Mouse (Mus musculus): Measurements from ENCODE around the gene Ndn. TPM values are rescaled to one million over a fixed set of nuclear protein-coding genes. Genes with fewer than 3 reads are reported as not detected.

Gene Ndn
- polyA plus RNA-seq, 1 experiment, result 1.9 TPM

- Histone ChIP-seq H3K4me3 (ENCODE audit: control insufficient read depth, insufficient read depth, low read length) (no peak overlapping the region), H3K27ac (ENCODE audit: control insufficient read depth, insufficient read depth, low read length) (no peak overlapping the region), H3K27me3 (ENCODE audit: control insufficient read depth, insufficient read depth, low read length) (no peaks in the 10 kb centered on the region), H3K4me1 (replicated peaks; ENCODE audit: control insufficient read depth, insufficient read depth, low read length) (no peaks in the 10 kb centered on the region), H3K36me3 (ENCODE audit: control insufficient read depth, insufficient read depth, low read length) (no peaks in the 10 kb centered on the region)
- 61% methylated on average over 17 of the region's 17 CpGs for WGBS
- TF ChIP-seq CTCF (IDR thresholded peaks at IDR 0.05; ENCODE audit: borderline replicate concordance, control insufficient read depth, extremely low read depth, insufficient read depth, low read length, poor library complexity) (no peak), POLR2A (IDR thresholded peaks at IDR 0.05; ENCODE audit: control insufficient read depth, extremely low read depth, insufficient read depth, low read length, poor library complexity) (no peak)
- DNase-seq, result no peak
Observed at GRCm38 (mm10) chr7:62348804-62349190, 2.4 kb downstream of the Ndn start.

DNA sequence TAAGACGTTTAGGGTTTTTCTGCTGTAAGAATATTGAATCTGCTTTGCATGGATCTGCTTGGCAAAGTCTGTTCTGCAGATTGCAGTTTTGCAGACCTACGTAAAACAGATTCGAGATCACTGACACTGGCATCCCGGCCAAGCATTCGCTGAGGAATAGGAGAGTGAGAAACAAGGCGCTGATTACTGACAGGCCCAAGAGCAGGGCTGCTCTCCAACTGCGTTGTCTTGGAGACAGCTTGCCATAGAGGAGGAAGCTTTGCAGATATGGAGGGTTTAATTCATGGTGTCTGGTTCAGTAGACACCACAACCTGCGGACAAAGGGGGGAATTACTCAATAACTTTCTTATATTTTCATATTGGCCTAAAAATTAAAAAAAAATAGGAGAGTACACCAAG lies 4.9 kb downstream of the Ndn start:
- no peak for TF ChIP-seq CTCF (IDR thresholded peaks at IDR 0.05; ENCODE audit: borderline replicate concordance, control insufficient read depth, extremely low read depth, insufficient read depth, low read length, poor library complexity)
- no peak for TF ChIP-seq POLR2A (IDR thresholded peaks at IDR 0.05; ENCODE audit: control insufficient read depth, extremely low read depth, insufficient read depth, low read length, poor library complexity)
- no peaks in the 10 kb centered on the region for H3K4me1 ChIP-seq (replicated peaks; ENCODE audit: control insufficient read depth, insufficient read depth, low read length)
- DNase-seq, result no peak
- no peak overlapping the region for H3K27ac ChIP-seq (ENCODE audit: control insufficient read depth, insufficient read depth, low read length)
- WGBS, result 65% methylated on average over 8 of the region's 8 CpGs
- no peaks in the 10 kb centered on the region for H3K36me3 ChIP-seq (ENCODE audit: control insufficient read depth, insufficient read depth, low read length)
- no peaks in the 10 kb centered on the region for H3K27me3 ChIP-seq (ENCODE audit: control insufficient read depth, insufficient read depth, low read length)
- H3K4me3 ChIP-seq (ENCODE audit: control insufficient read depth, insufficient read depth, low read length), result no peak overlapping the region

DNA sequence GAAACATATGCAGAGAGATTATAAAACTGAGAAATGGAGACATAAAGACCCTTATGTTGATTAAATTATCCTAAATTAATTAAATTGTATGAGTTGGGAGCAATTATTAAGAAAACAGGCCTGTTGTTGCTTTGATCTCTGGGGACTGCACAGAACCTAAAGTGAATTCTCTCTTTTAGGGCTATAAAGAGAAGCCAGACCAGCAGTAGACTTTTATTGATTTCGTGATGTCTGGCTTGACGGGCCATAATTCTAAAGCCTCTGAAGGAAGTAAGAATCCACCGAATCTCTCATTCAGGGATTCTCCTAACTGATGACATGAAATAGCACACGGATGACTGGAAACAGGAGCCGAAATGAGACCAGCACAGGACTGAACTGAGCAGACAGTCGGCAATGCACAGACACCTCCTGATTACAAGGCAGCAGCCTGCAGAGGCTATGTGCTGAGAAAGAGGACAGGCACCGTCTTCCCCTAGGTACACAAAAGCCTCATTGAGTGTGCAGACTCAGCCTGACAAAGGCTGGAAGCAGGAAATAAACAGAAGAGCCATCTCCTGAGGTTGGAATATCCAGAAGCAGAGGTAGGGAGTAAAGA lies 18.8 kb downstream of the Ndn start:
- DNase-seq, result no peak
- Histone ChIP-seq H3K36me3 (ENCODE audit: control insufficient read depth, insufficient read depth, low read length) (no peaks in the 10 kb centered on the region), H3K4me3 (ENCODE audit: control insufficient read depth, insufficient read depth, low read length) (no peak overlapping the region), H3K4me1 (replicated peaks; ENCODE audit: control insufficient read depth, insufficient read depth, low read length) (no peaks in the 10 kb centered on the region), H3K27me3 (ENCODE audit: control insufficient read depth, insufficient read depth, low read length) (no peaks in the 10 kb centered on the region), H3K27ac (ENCODE audit: control insufficient read depth, insufficient read depth, low read length) (no peak overlapping the region)
- 68% methylated on average over 7 of the region's 7 CpGs for WGBS
- TF ChIP-seq CTCF (IDR thresholded peaks at IDR 0.05; ENCODE audit: borderline replicate concordance, control insufficient read depth, extremely low read depth, insufficient read depth, low read length, poor library complexity) (no peak), POLR2A (IDR thresholded peaks at IDR 0.05; ENCODE audit: control insufficient read depth, extremely low read depth, insufficient read depth, low read length, poor library complexity) (no peak)

DNA sequence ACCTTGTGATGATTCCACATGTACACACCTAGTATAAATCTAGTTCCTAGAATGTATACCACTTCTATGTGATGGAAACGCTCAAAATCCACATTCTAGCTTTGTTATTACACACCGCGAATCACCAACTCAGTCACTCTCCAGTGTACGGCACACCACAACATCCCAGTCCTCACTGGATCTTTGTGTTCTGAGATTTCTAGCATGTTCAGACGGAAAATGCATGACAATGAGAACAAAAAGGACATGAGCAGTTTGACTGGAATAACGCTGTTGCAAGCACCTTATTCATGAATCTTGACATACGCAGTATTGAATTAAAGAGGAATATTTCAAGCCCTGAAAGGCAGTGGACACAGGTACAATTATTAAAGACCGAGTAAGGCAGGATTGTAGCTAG lies 20.4 kb downstream of the Ndn start:
- DNase-seq, result no peak
- TF ChIP-seq CTCF (IDR thresholded peaks at IDR 0.05; ENCODE audit: borderline replicate concordance, control insufficient read depth, extremely low read depth, insufficient read depth, low read length, poor library complexity), result no peak
- TF ChIP-seq POLR2A (IDR thresholded peaks at IDR 0.05; ENCODE audit: control insufficient read depth, extremely low read depth, insufficient read depth, low read length, poor library complexity), result no peak
- WGBS, result 82% methylated on average over 8 of the region's 8 CpGs
- Histone ChIP-seq H3K4me1 (replicated peaks; ENCODE audit: control insufficient read depth, insufficient read depth, low read length) (no peaks in the 10 kb centered on the region), H3K27me3 (ENCODE audit: control insufficient read depth, insufficient read depth, low read length) (no peaks in the 10 kb centered on the region), H3K27ac (ENCODE audit: control insufficient read depth, insufficient read depth, low read length) (no peak overlapping the region), H3K4me3 (ENCODE audit: control insufficient read depth, insufficient read depth, low read length) (no peak overlapping the region), H3K36me3 (ENCODE audit: control insufficient read depth, insufficient read depth, low read length) (no peaks in the 10 kb centered on the region)

GRCm38 (mm10) chr7:62375658-62376057 lies 29.3 kb downstream of the Ndn start:
- H3K36me3 ChIP-seq (ENCODE audit: control insufficient read depth, insufficient read depth, low read length), result no peaks in the 10 kb centered on the region
- no peaks in the 10 kb centered on the region for H3K27me3 ChIP-seq (ENCODE audit: control insufficient read depth, insufficient read depth, low read length)
- H3K4me3 ChIP-seq (ENCODE audit: control insufficient read depth, insufficient read depth, low read length), result no peak overlapping the region
- no peak for DNase-seq
- no peak overlapping the region for H3K27ac ChIP-seq (ENCODE audit: control insufficient read depth, insufficient read depth, low read length)
- H3K4me1 ChIP-seq (replicated peaks; ENCODE audit: control insufficient read depth, insufficient read depth, low read length), result no peaks in the 10 kb centered on the region
- 30% methylated on average over 4 of the region's 4 CpGs for WGBS
- TF ChIP-seq CTCF (IDR thresholded peaks at IDR 0.05; ENCODE audit: borderline replicate concordance, control insufficient read depth, extremely low read depth, insufficient read depth, low read length, poor library complexity) (no peak), POLR2A (IDR thresholded peaks at IDR 0.05; ENCODE audit: control insufficient read depth, extremely low read depth, insufficient read depth, low read length, poor library complexity) (no peak)

- H3K27me3 ChIP-seq (ENCODE audit: control insufficient read depth, insufficient read depth, low read length), result no peaks in the 10 kb centered on the region
- no peak for DNase-seq
- H3K36me3 ChIP-seq (ENCODE audit: control insufficient read depth, insufficient read depth, low read length), result no peaks in the 10 kb centered on the region
- no peak within 1 kb of the TSS for H3K27ac ChIP-seq (ENCODE audit: control insufficient read depth, insufficient read depth, low read length)
- H3K4me3 ChIP-seq (ENCODE audit: control insufficient read depth, insufficient read depth, low read length), result no peak within 1 kb of the TSS
- no peaks in the 10 kb centered on the region for H3K4me1 ChIP-seq (replicated peaks; ENCODE audit: control insufficient read depth, insufficient read depth, low read length)
- TF ChIP-seq POLR2A (IDR thresholded peaks at IDR 0.05; ENCODE audit: control insufficient read depth, extremely low read depth, insufficient read depth, low read length, poor library complexity) (no peak), CTCF (IDR thresholded peaks at IDR 0.05; ENCODE audit: borderline replicate concordance, control insufficient read depth, extremely low read depth, insufficient read depth, low read length, poor library complexity) (no peak)
- WGBS, result 26% methylated on average over 31 of the region's 31 CpGs
Observed at GRCm38 (mm10) chr7:62376510-62377304, 30.3 kb downstream of the Ndn start, which contains the start of gene Magel2. TSS of gene Magel2 (plus strand) at chr7:62377010.

Measured in thymus, adult 2 months (tissue).